9 mouse cellular contexts compared by ENCODE assay signal in genomic region chr5:112575151-112575915, GRCm38 (mm10). TPM values are rescaled to one million over a fixed set of nuclear protein-coding genes. Genes with fewer than 3 reads are reported as not detected.
DNase-seq lines count a peak whose midpoint lies in the region; ATAC-seq and TF ChIP-seq lines count a peak whose summit lies in the region.
"Had no signal": no experiment of that assay in that cellular context is flagged by ENCODE, and none has a peak within 500 bp of the region (broad histone marks: within the 10 kb centered on the region; RNA-seq: fewer than 3 reads in every experiment).

No protein-coding gene starts in this region.

- no peak for ATAC-seq in cerebellum, adult (ENCODE audit: insufficient number of reproducible peaks, low FRiP score, low TSS enrichment)
- ATAC-seq in forebrain, postnatal 0 days = no peak
- ATAC-seq in neural tube, embryonic 11.5 days (ENCODE audit: insufficient read depth, low FRiP score, low TSS enrichment) = no peak
- no peak for ATAC-seq in heart, embryonic 12.5 days (ENCODE audit: insufficient number of reproducible peaks, low FRiP score)

- no peaks in the 10 kb centered on the region for H3K36me3 ChIP-seq in forebrain, postnatal 0 days (ENCODE audit: insufficient read depth)
- H3K36me3 ChIP-seq in neural tube, embryonic 11.5 days (ENCODE audit: control insufficient read depth, insufficient read depth, low read length) = no peaks in the 10 kb centered on the region
- H3K36me3 ChIP-seq in heart, embryonic 12.5 days = no peaks in the 10 kb centered on the region

- H3K4me3 ChIP-seq in forebrain, postnatal 0 days (ENCODE audit: low read depth, low read length) = peak overlapping the region; percentile 73
- peak overlapping the region; percentile 45; the same call in 1 of the 2 replicates for H3K4me3 ChIP-seq in neural tube, embryonic 11.5 days (ENCODE audit: low read depth, low read length)
- no peak overlapping the region for H3K4me3 ChIP-seq in heart, embryonic 12.5 days

- peak overlapping the region; percentile 91 for H3K9ac ChIP-seq in forebrain, postnatal 0 days
- no peak overlapping the region for H3K9ac ChIP-seq in neural tube, embryonic 11.5 days (ENCODE audit: low read length)
- H3K9ac ChIP-seq in heart, embryonic 12.5 days = no peak overlapping the region

- H3K27ac ChIP-seq in forebrain, postnatal 0 days (ENCODE audit: low read depth, low read length) = peak overlapping the region; percentile 88
- H3K27ac ChIP-seq in neural tube, embryonic 11.5 days (ENCODE audit: low read depth, low read length) = no peak overlapping the region
- H3K27ac ChIP-seq in heart, embryonic 12.5 days (ENCODE audit: poor library complexity, severe bottlenecking) = no peak overlapping the region

- no peak for TF ChIP-seq CTCF in forebrain, postnatal 0 days (IDR thresholded peaks at IDR 0.05; ENCODE audit: low read depth)

- H3K27me3 ChIP-seq in forebrain, postnatal 0 days (ENCODE audit: insufficient read depth, low read length) = no peaks in the 10 kb centered on the region
- peaks cover 34% of the 10 kb centered on the region for H3K27me3 ChIP-seq in neural tube, embryonic 11.5 days (ENCODE audit: control insufficient read depth, insufficient read depth, low read length)
- H3K27me3 ChIP-seq in heart, embryonic 12.5 days (replicated peaks) = peaks cover 94% of the 10 kb centered on the region

- WGBS in forebrain, postnatal 0 days = 4% methylated on average over 12 of the region's 12 CpGs
- 9% methylated on average over 12 of the region's 12 CpGs for WGBS in neural tube, embryonic 11.5 days
- 7% methylated on average over 12 of the region's 12 CpGs for WGBS in heart, embryonic 12.5 days

- H3K4me2 ChIP-seq in forebrain, postnatal 0 days (ENCODE audit: low read depth) = peak overlapping the region; percentile 77
- H3K4me2 ChIP-seq in neural tube, embryonic 11.5 days (ENCODE audit: low read depth) = peak overlapping the region; percentile 73
- H3K4me2 ChIP-seq in heart, embryonic 12.5 days = no peak overlapping the region

- peaks cover 19% of the 10 kb centered on the region; the same call in 1 of the 2 replicates for H3K4me1 ChIP-seq in forebrain, postnatal 0 days (ENCODE audit: insufficient read depth)
- peaks cover 2% of the 10 kb centered on the region; the same call in 1 of the 2 replicates for H3K4me1 ChIP-seq in neural tube, embryonic 11.5 days (ENCODE audit: control insufficient read depth, insufficient read depth, low read length)
- peaks cover 18% of the 10 kb centered on the region for H3K4me1 ChIP-seq in heart, embryonic 12.5 days (replicated peaks)

- peak; percentile 37 for DNase-seq in cerebellum, adult 11 months
- DNase-seq in right cerebral cortex, adult 18-20 months = peak; percentile 45
- DNase-seq in right cerebral cortex, postnatal 25 days = no peak
- peak; percentile 57 for DNase-seq in forebrain, postnatal 0 days
- peak; percentile 63 for DNase-seq in neural tube, embryonic 11.5 days (ENCODE audit: low spot score)
- no peak for DNase-seq in natural killer cell, adult 2 months (ENCODE audit: low spot score in 2 of 2)

- H3K9me3 ChIP-seq in forebrain, postnatal 0 days (ENCODE audit: low read length) = no peaks in the 10 kb centered on the region
- no peaks in the 10 kb centered on the region for H3K9me3 ChIP-seq in neural tube, embryonic 11.5 days (ENCODE audit: control insufficient read depth, low read length)
- no peaks in the 10 kb centered on the region for H3K9me3 ChIP-seq in heart, embryonic 12.5 days (replicated peaks)

RNA-seq across cellular contexts. Expression of gene Sez6l, which starts 1.7 kb away (rescaled TPM):
- total RNA-seq in forebrain, postnatal 0 days (2014; rRNA removed) = 46.3 and 73.8 TPM in 2 replicates
- 28.3 and 48.4 TPM in 2 replicates for polyA plus RNA-seq in forebrain, postnatal 0 days (2015; fragmentation: Nextera tagmentation; extraction: Ambion mirVana)
- polyA plus RNA-seq in neural tube, embryonic 11.5 days (2014; fragmentation: Nextera tagmentation; extraction: Ambion mirVana) = 4.7 and 4.8 TPM in 2 replicates
- 0.31 and 0.48 TPM in 2 replicates for polyA plus RNA-seq in heart, embryonic 12.5 days (2016; fragmentation: Nextera tagmentation; extraction: Ambion mirVana)
- total RNA-seq: neutrophil, adult 5-6 weeks had no signal

Comparison
In these comparisons a context has a peak if more than half of its experiments do, and no peak if none do; other contexts are left out.
1. DNase-seq: peak in cerebellum, adult 11 months (single experiment), right cerebral cortex, adult 18-20 months (single experiment), forebrain, postnatal 0 days (single experiment) and neural tube, embryonic 11.5 days (single experiment); none in right cerebral cortex, postnatal 25 days (single experiment) and natural killer cell, adult 2 months (0 of 2).